Mouse (Mus musculus) heart, postnatal 25 days (tissue): ENCODE measurements around the gene Rnf149. TPM values are rescaled to one million over a fixed set of nuclear protein-coding genes. Genes with fewer than 3 reads are reported as not detected.
"Not testable (repeated sequence)": the region's sequence is repeated elsewhere in the genome, so short reads cannot be mapped to it uniquely, and the experiment has no call there.

Experiments
- DNase-seq: peaks from one replicate; pipeline ENCODE4 v3.0.0; 2022; ENCODE audit warnings: low spot score
- intact Hi-C: fragments of 180-260 bp; cut with DNase I; formaldehyde crosslinking; loops from one replicate; pipeline ENCODE4 v1.15.1; 2025
- total RNA-seq, 2 experiments: library from RNA; stranded (reverse); gene quantifications; 2 replicates each; pipeline ENCODE4 v1.2.3; 2021

The Rnf149 gene
- total RNA-seq: 1 to 10 TPM; 7.5 to 9.5 TPM

DNA sequence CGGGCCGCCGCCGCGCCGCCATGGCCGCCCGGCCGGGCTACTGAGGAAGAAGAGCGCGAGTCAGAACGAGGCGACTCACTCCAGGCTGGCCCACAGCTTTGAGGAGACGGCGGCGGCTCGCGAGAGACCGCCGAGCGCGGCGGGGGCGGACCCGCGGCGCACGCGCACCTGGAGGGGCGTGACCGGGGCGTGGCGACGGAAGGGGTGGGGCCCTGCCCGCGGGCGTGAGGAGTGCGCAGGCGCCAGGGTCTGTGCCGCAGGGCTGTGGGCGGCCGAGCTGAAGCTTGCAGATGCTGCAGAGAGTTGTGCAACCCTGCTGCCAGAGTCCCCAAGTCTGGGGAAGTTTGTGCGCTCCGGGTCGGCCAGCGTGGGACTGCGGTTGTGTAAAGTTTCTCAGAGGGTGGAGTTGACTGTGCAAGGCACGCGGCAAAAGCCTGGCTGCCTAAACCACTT, at the start of gene Rnf149:
TSS of gene Rnf149 (minus strand) at position 153 of the 453 bp plus-strand sequence.
- peak; percentile 92 for DNase-seq
- intact Hi-C loops: loop anchor here (5.0 kb wide), 1 partner anchor 40 kb away; no protein-coding TSS in a partner anchor

DNA sequence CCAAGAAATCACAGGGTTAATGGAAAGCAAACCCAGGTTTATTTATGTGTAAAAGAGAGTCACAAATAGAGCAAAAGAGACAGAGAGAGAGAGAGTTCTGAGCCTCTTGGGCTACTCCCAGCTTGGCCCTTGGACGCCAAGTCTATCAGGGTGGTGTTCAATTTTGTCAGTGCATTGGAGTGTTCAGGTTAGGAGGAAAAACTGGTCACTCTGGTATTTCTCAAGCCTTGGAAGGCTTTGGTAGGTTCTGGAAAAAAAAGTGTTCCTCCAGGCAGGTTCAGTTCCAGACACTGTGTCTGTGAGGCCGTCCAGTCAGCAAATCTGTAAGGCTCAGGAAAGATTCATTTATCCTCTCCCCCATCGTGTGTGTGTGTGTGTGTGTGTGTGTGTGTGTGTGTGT, 48.3 kb upstream of the Rnf149 start:
- no peak for DNase-seq
- intact Hi-C loops: no loop called here

DNA sequence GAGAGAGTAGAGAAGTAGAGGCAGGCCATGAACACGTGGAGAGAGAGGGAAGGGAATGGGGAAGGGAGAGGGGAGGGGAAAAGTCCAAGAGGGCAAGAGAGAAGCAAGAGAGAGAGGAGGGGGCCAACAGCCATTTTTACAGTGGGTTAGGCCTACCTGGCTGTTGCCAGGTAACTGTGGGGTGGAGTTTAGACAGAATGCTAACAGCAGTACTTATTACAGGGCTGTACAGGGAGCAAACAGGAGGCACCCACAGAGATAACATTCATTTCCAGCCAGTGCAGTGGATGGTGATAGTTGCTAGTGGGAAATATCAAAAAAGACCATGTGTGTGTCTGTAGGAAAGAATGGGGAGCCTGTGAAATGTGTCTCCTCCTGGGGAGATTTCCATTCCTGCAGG, 46.5 kb upstream of the Rnf149 start:
- intact Hi-C loops: no loop called here
- DNase-seq: no peak

- DNase-seq: no peak
- intact Hi-C loops: no loop called here
Observed at GRCm38 (mm10) chr1:39623106-39623505, 45.9 kb upstream of the Rnf149 start.

- no peak for DNase-seq
- intact Hi-C loops: loop anchor here (10.0 kb wide), 1 partner anchor 926 kb away; no protein-coding TSS in a partner anchor
Observed at GRCm38 (mm10) chr1:39618524-39618923, 41.3 kb upstream of the Rnf149 start.

DNA sequence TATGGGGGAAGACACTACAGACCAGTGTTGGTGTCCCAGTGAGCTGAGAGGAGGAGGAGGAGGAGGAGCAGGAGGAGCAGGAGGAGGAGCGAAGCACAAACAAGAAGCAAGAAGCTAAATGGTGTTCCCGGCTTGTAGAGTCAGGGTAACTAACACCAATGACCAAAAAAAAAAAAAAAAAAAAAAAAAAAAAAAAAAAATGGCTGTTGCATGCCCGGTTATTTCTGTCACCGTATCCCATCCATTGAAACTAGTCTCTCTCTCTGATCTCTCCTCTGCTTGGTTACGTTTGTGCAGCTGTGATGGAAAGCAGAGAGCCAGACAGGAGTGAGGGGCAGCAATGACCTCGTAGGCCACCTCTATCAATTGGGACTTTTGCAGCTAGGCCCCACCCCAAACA, 38.3 kb upstream of the Rnf149 start:
- intact Hi-C loops: loop anchor here (10.0 kb wide), 1 partner anchor 929 kb away; no protein-coding TSS in a partner anchor
- DNase-seq: no peak

GRCm38 (mm10) chr1:39614462-39615279, 37.5 kb upstream of the Rnf149 start:
- DNase-seq: no peak
- intact Hi-C loops: loop anchor here (10.0 kb wide), 1 partner anchor 930 kb away; no protein-coding TSS in a partner anchor

- intact Hi-C loops: loop anchor here (10.0 kb wide), 1 partner anchor 932 kb away; no protein-coding TSS in a partner anchor
- DNase-seq: no peak
Observed at GRCm38 (mm10) chr1:39613061-39613460, 35.9 kb upstream of the Rnf149 start.

- intact Hi-C loops: loop anchor here (10.0 kb wide), 1 partner anchor 932 kb away; no protein-coding TSS in a partner anchor
- DNase-seq: no peak
Observed at GRCm38 (mm10) chr1:39612491-39612890, 35.3 kb upstream of the Rnf149 start.

GRCm38 (mm10) chr1:39608534-39608933, 31.3 kb upstream of the Rnf149 start:
- intact Hi-C loops: no loop called here
- DNase-seq: no peak

GRCm38 (mm10) chr1:39602477-39602876, 25.3 kb upstream of the Rnf149 start:
- intact Hi-C loops: no loop called here

DNA sequence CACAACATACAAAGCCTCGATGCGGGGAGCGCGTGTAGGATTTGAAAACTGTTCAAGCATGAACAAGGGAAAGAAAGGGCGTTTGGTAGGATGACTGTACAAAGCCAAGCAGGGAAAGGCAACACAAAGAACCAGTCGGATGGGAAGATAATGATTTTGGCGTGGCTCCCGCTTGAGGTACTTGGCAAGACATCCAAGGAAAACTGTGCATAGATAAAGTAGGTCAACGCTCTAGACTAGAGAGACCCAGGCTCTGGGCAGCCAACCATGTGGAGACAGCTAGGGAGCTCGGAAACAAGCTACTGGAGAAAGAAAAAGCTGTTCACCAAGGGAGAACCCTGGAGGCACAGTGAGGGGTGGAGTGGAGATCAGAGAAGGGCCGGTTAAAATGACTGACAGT, 21.5 kb upstream of the Rnf149 start:
- DNase-seq: no peak
- intact Hi-C loops: no loop called here

More at GRCm38 (mm10) chr1:39602477-39602876, 25.3 kb upstream of the Rnf149 start:
- DNase-seq: no peak

DNA sequence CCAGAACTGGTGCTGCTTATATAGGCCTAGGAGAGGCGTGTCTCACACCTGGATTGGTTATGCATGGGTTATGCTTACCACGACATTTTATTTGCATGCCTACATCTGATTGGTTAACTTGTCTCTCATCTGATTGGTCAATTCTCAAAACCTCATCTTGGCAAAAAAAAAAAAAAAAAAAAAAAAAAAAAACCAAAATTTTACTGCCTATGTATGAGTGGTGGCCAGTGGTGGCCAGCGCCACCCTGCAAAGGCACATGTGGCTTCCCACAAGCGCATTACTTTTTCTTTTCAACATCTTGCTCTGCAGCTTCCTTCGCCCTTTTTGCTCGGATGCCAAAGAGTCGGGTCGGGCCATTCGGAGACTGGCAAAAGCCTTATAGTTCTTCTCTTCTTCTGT, 19.9 kb upstream of the Rnf149 start:
- intact Hi-C loops, DNase-seq: not testable (repeated sequence)

DNA sequence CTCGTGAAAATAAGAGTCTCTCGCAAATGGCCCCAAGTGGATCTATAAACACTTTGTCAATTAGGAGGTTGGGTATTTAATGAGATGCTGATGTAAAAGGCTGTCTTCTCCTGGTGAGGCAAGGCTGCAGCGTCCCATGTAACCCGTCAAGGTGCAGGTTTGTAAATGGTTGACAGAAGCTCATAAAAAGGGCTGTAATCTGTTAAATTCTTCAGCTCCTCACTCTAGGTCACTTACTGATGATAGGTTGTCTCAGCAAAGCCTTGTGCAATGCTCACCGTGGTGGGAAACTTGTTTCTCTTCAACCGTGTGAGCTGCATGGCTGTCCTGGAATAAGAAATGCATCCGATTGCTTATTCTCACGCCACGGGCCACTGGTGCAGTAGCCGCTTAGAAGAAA, 16.6 kb upstream of the Rnf149 start:
- DNase-seq: no peak
- intact Hi-C loops: no loop called here

- intact Hi-C loops: no loop called here
- no peak for DNase-seq
Observed at GRCm38 (mm10) chr1:39592090-39592489, 14.9 kb upstream of the Rnf149 start.

DNA sequence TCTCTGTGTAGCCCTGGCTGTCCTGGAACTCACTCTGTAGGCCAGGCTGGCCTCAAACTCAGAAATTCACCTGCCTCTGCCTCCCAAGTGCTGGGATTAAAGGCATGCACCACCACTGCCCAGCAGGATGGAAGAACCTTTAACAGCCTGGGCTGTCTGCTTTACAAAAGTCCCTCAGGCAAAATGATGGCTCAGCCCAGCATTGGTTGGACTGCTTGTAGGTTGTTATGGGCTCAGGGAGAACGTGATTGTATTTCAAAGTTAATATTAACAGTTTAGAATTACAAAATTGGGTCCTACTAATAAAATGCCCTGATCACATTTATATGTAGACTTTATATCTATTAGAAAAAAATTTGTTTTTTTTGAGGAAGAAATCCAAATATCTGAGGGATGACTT, 14.4 kb upstream of the Rnf149 start:
- DNase-seq, intact Hi-C loops: not testable (repeated sequence)

GRCm38 (mm10) chr1:39590193-39590592, 13.0 kb upstream of the Rnf149 start:
- DNase-seq: no peak
- intact Hi-C loops: no loop called here

DNA sequence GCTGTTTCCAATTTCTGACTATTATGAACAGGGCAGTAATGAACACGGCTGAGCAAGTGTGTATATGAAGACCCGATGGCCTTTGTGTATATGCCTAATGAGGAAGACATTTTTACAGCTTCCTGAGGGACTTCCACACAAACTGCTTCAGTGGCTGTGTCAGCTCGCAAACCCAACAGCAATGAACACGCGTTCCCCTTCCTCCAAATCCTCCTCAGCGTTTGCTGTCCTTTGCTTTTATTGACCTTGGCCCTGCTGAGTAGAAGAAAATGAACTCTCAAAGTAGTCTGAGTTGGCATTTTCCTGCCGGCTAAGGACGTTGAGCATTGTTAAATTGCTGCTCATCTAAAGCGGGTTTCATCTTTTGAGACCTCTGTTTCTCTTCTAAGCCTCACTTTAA, 8.2 kb upstream of the Rnf149 start:
- no peak for DNase-seq
- intact Hi-C loops: no loop called here

DNA sequence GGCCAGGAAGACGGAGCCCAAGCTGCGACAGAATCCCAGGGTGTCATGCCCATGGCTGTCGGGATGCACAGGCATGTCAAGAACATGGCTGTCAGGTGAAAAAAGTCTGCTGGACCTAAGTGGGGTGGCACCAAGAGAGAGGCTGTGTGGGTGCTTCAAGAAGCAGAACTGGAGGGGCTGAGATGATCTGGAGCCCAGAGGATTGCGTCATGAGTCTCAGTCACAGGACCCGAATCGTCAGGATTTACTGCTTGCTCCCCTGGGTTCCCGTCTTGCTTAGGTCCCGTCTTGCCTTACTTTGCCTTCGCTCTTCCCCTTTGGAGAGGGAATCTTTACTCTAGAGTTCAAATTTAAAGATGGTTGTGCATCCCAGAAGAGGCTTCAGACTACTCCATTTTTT, 6.0 kb upstream of the Rnf149 start:
- intact Hi-C loops: no loop called here
- no peak for DNase-seq

DNA sequence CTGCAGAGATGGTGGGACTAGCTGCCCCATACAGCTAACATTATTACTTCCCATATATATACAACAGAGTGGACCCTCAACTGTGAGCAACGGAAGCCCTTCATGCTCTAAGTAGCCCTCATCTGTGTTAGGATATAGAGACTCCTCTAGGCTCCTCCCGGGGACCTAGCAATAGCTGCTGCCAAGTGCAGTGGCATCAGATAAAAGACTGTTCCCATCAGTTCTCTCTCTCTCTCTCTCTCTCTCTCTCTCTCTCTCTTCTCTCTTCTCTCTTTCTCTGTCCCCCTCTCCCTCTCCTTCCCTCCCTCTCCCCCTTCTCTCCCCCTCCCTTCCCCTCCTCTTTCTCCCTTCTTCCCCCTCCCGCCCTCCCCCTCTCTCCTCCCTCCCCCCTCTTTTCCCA, 4.0 kb upstream of the Rnf149 start:
- DNase-seq: no peak
- intact Hi-C loops: no loop called here

- intact Hi-C loops: loop anchor here (5.0 kb wide), 1 partner anchor 42 kb away; no protein-coding TSS in a partner anchor
- no peak for DNase-seq
Observed at GRCm38 (mm10) chr1:39579139-39579538, 1.9 kb upstream of the Rnf149 start.
